Mouse (Mus musculus) stomach, embryonic 16.5 days (tissue): ENCODE measurements around the gene Rassf1. TPM values are rescaled to one million over a fixed set of nuclear protein-coding genes. Genes with fewer than 3 reads are reported as not detected.
"Not testable (repeated sequence)": the region's sequence is repeated elsewhere in the genome, so short reads cannot be mapped to it uniquely, and the experiment has no call there.

Experiments used
- ATAC-seq: fragments of 200-750 bp; cut with Nextera tagmentation; 2 replicates; pipeline ENCODE4 v1.8.0; 2017; ENCODE audit warnings: moderate number of reproducible peaks, moderate TSS enrichment; ENCODE audit not compliant: insufficient read depth, low FRiP score
- H3K27ac ChIP-seq: fragments of 300-500 bp; sonication (generic); 2 replicates; pipeline ENCODE4 v1.5.1; 2014; ENCODE audit warnings: low read length
- H3K27me3 ChIP-seq: fragments of 300-500 bp; sonication (generic); 2 replicates; pipeline ENCODE4 v1.6.1; 2014; ENCODE audit warnings: low read length, control low read depth, mixed read lengths; ENCODE audit not compliant: control insufficient read depth, insufficient read depth
- H3K36me3 ChIP-seq: fragments of 300-500 bp; sonication (generic); 2 replicates; pipeline ENCODE4 v1.6.1; 2014; ENCODE audit warnings: low read length; ENCODE audit not compliant: control insufficient read depth, insufficient read depth
- H3K4me1 ChIP-seq: fragments of 300-500 bp; sonication (generic); 2 replicates; pipeline ENCODE4 v1.6.1; 2014; ENCODE audit warnings: low read length, control low read depth, mixed read lengths; ENCODE audit not compliant: control insufficient read depth, insufficient read depth
- H3K4me2 ChIP-seq: fragments of 300-500 bp; sonication (generic); 2 replicates; pipeline ENCODE4 v1.6.1; 2014; ENCODE audit warnings: low read depth, low read length, mixed read lengths
- H3K4me3 ChIP-seq: fragments of 300-500 bp; sonication (generic); replicated peaks from 2 replicates; pipeline ENCODE4 v1.5.1; 2014; ENCODE audit warnings: mild to moderate bottlenecking, low read length
- H3K9ac ChIP-seq: fragments of 300-500 bp; sonication (generic); 2 replicates; pipeline ENCODE4 v1.6.1; 2014; ENCODE audit warnings: low read length
- H3K9me3 ChIP-seq: fragments of 300-500 bp; sonication (generic); replicated peaks from 2 replicates; pipeline ENCODE4 v1.6.1; 2016; ENCODE audit warnings: low read length, control low read depth; ENCODE audit not compliant: control insufficient read depth
- WGBS: fragments of 180-500 bp; shearing (Covaris S2); extraction: QIAGEN DNeasy Blood & Tissue Kit; methylation state at CpG from one replicate; pipeline ENCODE4 v1.1.7; 2014; 5-methylcytosine and 5-hydroxymethylcytosine counted together
- polyA plus RNA-seq: library from polyadenylated mRNA; unstranded; fragments of >200 nt; fragmentation: Nextera tagmentation; extraction: Ambion mirVana; gene quantifications from 2 replicates; pipeline ENCODE4 v1.2.1, GENCODE M21; 2015

Gene Rassf1
- polyA plus RNA-seq, 1 experiment from 2014 or later: 63.8 TPM

- H3K27ac ChIP-seq: no peak overlapping the region
- peak overlapping the region; percentile 96 for H3K4me2 ChIP-seq
- no peaks in the 10 kb centered on the region for H3K27me3 ChIP-seq
- no peaks in the 10 kb centered on the region for H3K9me3 ChIP-seq
- peaks cover 45% of the 10 kb centered on the region for H3K4me1 ChIP-seq
- 0 out of 2 replicates have a peak, but pooled peaks cover 4% of the 10 kb centered on the region for H3K36me3 ChIP-seq
- ATAC-seq: no peak
- 77% methylated on average over 5 of the region's 5 CpGs for WGBS
- peak overlapping the region; percentile 73; the same call in 1 of the 2 replicates for H3K4me3 ChIP-seq
- H3K9ac ChIP-seq: no peak overlapping the region
Measured at GRCm38 (mm10) chr9:107552690-107553393, 1.5 kb downstream of the Rassf1 start.

GRCm38 (mm10) chr9:107553541-107554318 lies 2.4 kb downstream of the Rassf1 start:
- Histone ChIP-seq H3K27ac (peak overlapping the region; percentile 83), H3K9me3 (no peaks in the 10 kb centered on the region), H3K36me3 (peaks cover 12% of the 10 kb centered on the region), H3K9ac (peak overlapping the region; percentile 77), H3K27me3 (no peaks in the 10 kb centered on the region), H3K4me2 (peak overlapping the region; percentile 96), H3K4me3 (peak overlapping the region; percentile 73), H3K4me1 (peaks cover 45% of the 10 kb centered on the region)
- ATAC-seq: peak; percentile 27; the same call in 1 of the 2 replicates
- WGBS: 5% methylated on average over 37 of the region's 37 CpGs

- peak; percentile 91 for ATAC-seq
- Histone ChIP-seq H3K27me3 (no peaks in the 10 kb centered on the region), H3K4me2 (peak overlapping the region; percentile 96), H3K4me1 (peaks cover 45% of the 10 kb centered on the region), H3K4me3 (peak overlapping the region; percentile 73), H3K36me3 (peaks cover 18% of the 10 kb centered on the region), H3K27ac (peak overlapping the region; percentile 95), H3K9me3 (no peaks in the 10 kb centered on the region), H3K9ac (peak overlapping the region; percentile 93)
- under 1% methylated on average over 53 of the region's 53 CpGs for WGBS
Measured at GRCm38 (mm10) chr9:107554319-107554825, 3.0 kb downstream of the Rassf1 start.

- no peaks in the 10 kb centered on the region for H3K9me3 ChIP-seq
- peaks cover 45% of the 10 kb centered on the region for H3K4me1 ChIP-seq
- H3K4me2 ChIP-seq: peak overlapping the region; percentile 96
- under 1% methylated on average over 23 of the region's 23 CpGs for WGBS
- ATAC-seq: peak; percentile 9; the same call in 1 of the 2 replicates
- no peaks in the 10 kb centered on the region for H3K27me3 ChIP-seq
- peak overlapping the region; percentile 95 for H3K27ac ChIP-seq
- peak overlapping the region; percentile 73 for H3K4me3 ChIP-seq
- H3K36me3 ChIP-seq: peaks cover 25% of the 10 kb centered on the region
- peak overlapping the region; percentile 93 for H3K9ac ChIP-seq
Measured at GRCm38 (mm10) chr9:107555031-107555457, 3.7 kb downstream of the Rassf1 start.

GRCm38 (mm10) chr9:107555701-107556100 lies 4.3 kb downstream of the Rassf1 start:
- Histone ChIP-seq H3K27ac (peak overlapping the region; percentile 95), H3K27me3 (no peaks in the 10 kb centered on the region), H3K36me3 (peaks cover 28% of the 10 kb centered on the region), H3K9ac (peak overlapping the region; percentile 93), H3K4me1 (peaks cover 44% of the 10 kb centered on the region), H3K4me2 (peak overlapping the region; percentile 96), H3K4me3 (peak overlapping the region; percentile 73), H3K9me3 (no peaks in the 10 kb centered on the region)
- no peak for ATAC-seq
- WGBS: 46% methylated on average over 2 of the region's 2 CpGs

GRCm38 (mm10) chr9:107556346-107556745 lies 5.0 kb downstream of the Rassf1 start:
- peak overlapping the region; percentile 95 for H3K27ac ChIP-seq
- 56% methylated on average over 3 of the region's 3 CpGs for WGBS

GRCm38 (mm10) chr9:107563029-107563581 lies 11.8 kb downstream of the Rassf1 start, which contains the start of gene Tusc2:
Gene Tusc2, plus strand, starts transcription at chr9:107563255.
- peaks cover 39% of the 10 kb centered on the region for H3K36me3 ChIP-seq
- H3K4me2 ChIP-seq: peak within 1 kb of the TSS; percentile 85
- no peaks in the 10 kb centered on the region for H3K9me3 ChIP-seq
- WGBS: 0% methylated on average over 46 of the region's 46 CpGs
- H3K4me1 ChIP-seq: peaks cover 28% of the 10 kb centered on the region
- H3K27ac ChIP-seq: peak within 1 kb of the TSS; percentile 58
- peak within 1 kb of the TSS; percentile 95 for H3K4me3 ChIP-seq
- peak; percentile 94 for ATAC-seq
- no peaks in the 10 kb centered on the region for H3K27me3 ChIP-seq
- H3K9ac ChIP-seq: peak within 1 kb of the TSS; percentile 89

More at GRCm38 (mm10) chr9:107556346-107556745, 5.0 kb downstream of the Rassf1 start:
- ATAC-seq: no peak
- Histone ChIP-seq H3K4me3 (peak overlapping the region; percentile 73), H3K36me3 (peaks cover 35% of the 10 kb centered on the region), H3K27me3 (no peaks in the 10 kb centered on the region), H3K4me1 (peaks cover 38% of the 10 kb centered on the region), H3K4me2 (peak overlapping the region; percentile 96), H3K9ac (peak overlapping the region; percentile 93), H3K9me3 (no peaks in the 10 kb centered on the region)

- H3K9me3 ChIP-seq, H3K27me3 ChIP-seq, ATAC-seq, H3K4me3 ChIP-seq: not testable (repeated sequence)
- WGBS: 47% methylated on average over 5 of the region's 5 CpGs
- peaks cover 41% of the 10 kb centered on the region for H3K4me1 ChIP-seq
- peak overlapping the region; percentile 90; the same call in 1 of the 2 replicates for H3K4me2 ChIP-seq
- H3K27ac ChIP-seq: peak overlapping the region; percentile 89; the same call in 1 of the 2 replicates
- peaks cover 19% of the 10 kb centered on the region for H3K36me3 ChIP-seq
- H3K9ac ChIP-seq: 0 out of 2 replicates have a peak overlapping the region, but pooled peaks have one; percentile 4
Measured at GRCm38 (mm10) chr9:107565556-107565955, 14.2 kb downstream of the Rassf1 start.
